Mouse (Mus musculus): ENCODE measurements around the gene Pex12.
A peak's percentile ranks its signal among the peaks of the same experiment; 100 is the strongest.
"Not testable (repeated sequence)": the region's sequence is repeated elsewhere in the genome, so short reads cannot be mapped to it uniquely, and the experiment has no call there.

Pex12 gene

DNA sequence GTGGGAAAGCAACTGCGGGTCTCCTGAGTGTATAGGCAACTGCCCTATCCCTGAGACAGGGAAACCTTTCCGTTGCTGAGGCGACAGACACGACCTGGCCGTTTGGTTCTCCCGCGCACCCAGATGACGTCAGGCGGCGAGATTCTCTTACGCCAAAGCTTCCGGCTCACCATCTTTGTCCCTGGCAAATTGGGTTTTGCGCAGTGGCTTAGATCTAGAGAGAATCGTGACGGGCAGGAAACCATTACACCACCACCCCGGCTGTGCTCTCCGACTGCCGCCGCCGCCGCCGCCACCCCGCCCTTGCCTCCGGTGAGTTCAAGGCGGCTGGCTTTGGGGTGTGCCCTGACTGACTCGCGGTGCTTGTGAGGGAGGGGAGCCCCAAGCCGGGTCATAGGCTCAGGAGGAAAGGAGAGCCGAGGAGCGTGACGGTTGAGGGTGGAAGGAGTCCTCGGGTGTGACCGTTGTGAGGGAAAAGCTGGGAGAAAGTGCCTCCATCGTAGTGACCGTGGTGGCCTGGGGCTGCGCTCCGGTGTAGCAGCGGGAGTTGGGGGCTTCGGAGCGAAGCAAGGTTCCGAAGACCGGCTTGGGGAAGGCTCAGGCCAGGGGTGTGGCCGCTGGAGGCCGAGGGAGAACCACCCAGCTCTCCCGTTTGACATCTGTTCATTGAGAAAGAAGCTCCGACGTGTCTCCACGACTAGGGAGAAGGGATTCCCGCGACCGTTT, at the start of gene Pex12:
Gene Pex12 (minus strand): TSS at position 61 of the 726 bp plus-strand sequence.
- DNase-seq (ENCODE audit: low read depth, low spot score) = peak; percentile 98

DNA sequence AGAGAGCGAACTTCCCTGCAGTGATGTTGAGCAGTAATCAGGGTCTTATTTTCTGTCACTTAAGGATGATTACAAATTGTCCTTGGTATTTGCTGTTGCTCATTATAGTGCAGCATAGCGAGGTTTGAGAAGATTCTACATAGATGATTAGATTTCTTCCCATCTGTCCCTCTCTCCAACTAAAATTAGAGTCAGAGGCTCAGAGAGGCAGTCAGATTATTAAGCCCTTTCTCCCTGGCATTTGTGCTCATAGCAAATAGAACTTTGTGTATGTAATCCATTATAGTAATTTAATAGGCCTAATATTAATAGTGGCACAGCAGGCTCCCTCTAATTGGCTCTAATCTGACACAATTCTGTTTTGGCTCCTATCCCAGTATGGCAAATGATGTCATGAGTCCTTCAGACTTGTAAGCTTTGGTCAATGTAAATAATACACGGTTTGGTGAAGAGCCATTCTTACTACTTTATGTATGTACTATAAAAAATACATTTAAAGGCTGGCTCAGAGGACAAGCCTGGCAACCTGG, 39.4 kb upstream of the Pex12 start:
- DNase-seq (ENCODE audit: low read depth, low spot score) = no peak

DNA sequence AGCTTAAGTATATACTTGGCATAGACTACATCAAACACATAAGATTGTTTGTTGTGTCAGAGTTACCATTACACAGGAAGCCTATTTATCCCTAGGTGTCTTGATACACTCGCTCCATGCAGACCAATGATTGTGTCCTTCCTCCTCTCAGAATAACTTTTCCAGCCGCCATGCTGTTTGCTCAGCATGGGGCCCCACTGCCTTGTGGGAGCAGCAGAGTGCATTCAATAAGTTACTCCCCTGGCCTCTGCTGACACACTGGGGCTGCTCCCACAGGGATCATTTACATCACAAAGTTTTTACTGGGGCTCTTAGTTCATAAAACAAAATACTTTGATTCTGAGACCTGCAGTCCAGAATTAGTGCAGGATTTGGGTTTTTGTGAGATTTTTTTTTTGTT, 37.3 kb upstream of the Pex12 start:
- DNase-seq (ENCODE audit: low read depth, low spot score) = peak; percentile 54

DNA sequence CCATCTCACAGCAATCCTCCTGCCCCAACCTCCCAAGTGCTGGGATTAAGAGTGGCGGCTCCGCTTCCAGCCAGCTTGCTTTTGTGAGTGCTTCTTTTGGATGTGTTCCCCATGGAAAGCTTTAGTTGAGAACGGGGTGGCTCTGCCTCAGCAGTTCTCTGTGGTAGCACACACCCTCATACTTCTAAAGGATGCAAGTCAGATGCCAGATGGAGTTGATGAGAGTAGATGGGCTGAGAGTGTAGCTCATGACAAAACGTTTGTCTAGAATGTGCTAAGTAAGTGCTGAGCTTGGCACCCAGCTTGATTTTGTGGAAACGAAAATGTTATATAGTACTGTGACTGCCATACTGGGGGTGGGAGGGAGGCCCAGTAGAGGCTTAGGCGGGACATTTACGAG, 33.4 kb upstream of the Pex12 start:
- no peak for DNase-seq (ENCODE audit: low read depth, low spot score)

DNA sequence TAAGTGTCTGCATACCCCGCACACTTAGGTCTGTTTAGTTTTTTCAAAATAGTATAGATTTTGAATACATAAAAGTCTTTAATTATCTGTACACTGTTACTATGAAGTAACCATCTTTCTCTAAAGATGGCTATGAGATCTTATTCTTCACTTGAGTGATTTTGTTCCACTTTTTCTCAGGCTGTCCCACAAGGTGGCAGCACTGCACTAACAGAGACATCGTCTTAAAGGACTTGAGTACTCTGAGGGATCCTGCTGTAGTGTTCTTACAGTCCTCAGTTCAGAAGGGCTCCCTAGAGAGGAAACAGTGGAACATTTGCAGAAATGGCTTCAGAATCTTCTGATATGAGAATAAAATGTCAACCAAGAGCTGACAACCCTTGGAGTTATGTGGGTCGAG, 25.0 kb upstream of the Pex12 start:
- peak; percentile 78 for DNase-seq (ENCODE audit: low read depth, low spot score)

DNA sequence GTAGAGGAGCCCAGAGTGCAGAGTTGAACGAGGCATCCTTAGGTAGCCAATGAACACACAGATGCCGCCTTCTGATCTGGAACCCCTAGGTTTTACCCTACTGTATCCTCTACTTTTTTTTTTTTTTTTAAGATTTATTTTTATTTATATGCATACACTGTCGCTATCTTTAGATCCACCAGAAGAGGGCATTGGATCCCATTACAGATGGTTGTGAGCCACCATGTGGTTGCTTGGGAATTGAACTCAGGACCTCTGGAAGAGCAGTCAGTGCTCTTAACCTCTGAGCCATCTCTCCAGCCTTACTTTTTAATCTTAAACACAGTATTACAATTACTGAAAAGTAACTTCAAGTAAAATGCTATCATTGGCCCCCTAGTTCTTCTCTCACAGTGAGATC, 24.3 kb upstream of the Pex12 start:
- not testable (repeated sequence) for DNase-seq (ENCODE audit: low read depth, low spot score)

DNA sequence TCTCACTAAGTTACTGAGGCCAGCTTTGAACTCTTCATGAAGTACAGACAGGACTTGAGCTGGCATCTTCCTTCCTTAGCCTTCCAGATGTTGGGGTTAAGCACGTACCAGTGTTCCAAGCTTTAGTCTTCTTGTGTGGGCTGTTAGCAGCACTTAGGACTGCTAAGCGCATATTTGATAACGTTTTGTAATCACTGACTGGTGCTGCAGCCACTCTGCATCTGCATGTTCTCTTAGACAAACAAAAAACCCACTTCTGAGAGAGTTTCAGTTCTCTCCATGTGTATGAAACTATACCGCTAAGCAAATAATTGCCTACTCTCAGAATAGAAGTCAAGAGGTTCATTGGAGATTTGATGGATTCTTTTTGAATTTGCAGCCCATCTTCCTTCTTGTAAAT, 16.7 kb upstream of the Pex12 start:
- no peak for DNase-seq (ENCODE audit: low read depth, low spot score)

DNA sequence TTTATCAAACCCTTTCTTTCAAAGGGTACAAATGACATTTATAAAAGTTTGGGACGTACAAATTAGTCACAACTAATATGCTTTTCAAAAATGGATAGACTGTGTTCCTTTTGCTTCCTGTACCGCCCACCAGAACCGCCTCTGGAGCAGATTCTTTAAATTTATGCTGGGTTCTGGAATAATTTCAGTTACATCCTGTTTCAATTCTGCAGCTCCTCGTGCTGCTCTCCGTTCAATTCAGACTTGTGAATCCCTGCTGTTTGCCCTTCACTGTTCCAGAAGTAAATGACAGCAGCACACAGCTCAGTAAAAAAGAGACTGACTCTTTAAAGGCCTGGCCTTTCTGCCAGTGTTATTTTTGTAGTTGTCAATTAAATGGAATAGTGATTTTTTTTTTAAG, 10.1 kb upstream of the Pex12 start:
- DNase-seq (ENCODE audit: low read depth, low spot score) = no peak

DNA sequence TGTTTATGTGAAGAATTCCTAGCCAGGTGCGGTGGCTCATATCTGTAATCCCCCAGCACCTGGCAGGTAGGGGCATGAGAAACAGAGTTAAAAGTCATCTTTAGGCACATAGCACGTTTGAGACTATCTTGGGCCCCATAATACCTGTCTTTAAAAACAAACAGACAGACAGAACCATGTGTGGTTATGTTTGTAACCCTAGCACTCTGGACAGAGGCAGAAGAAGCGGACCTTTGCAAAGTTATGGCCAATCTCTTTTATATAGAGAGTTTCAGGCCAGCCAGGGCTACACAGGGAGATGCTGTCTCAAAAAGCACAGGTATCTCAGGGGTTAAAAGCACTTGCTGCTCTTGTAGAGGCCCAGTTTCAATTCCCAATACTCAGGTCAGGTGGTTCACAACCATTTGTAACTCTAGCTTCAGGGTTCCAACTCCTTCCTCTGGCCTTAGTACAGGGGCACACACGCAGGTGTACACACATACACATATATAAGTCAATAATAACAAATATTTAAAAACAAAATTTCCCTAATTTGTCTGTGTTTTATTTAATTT, 4.4 kb upstream of the Pex12 start:
- no peak for DNase-seq (ENCODE audit: low read depth, low spot score)

DNA sequence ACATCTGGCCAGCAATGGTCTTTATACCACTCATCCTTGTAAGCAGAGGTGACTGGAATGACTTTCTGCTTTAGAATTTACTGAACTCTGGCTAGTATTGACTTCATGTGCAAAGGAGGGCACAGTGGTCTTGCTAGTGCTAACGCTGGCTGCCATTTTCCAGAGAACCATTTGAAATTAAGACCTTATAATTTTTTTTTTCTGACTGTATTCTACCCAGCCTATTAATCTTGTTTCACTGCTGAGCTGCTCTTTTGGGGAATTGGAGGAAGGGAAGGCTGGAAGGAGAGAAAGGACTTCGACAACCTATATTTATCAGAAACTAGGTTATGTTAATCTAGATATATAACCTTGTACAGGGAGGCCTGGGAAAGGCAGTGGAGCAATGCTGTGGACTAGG, 2.1 kb upstream of the Pex12 start:
- no peak for DNase-seq (ENCODE audit: low read depth, low spot score)

DNA sequence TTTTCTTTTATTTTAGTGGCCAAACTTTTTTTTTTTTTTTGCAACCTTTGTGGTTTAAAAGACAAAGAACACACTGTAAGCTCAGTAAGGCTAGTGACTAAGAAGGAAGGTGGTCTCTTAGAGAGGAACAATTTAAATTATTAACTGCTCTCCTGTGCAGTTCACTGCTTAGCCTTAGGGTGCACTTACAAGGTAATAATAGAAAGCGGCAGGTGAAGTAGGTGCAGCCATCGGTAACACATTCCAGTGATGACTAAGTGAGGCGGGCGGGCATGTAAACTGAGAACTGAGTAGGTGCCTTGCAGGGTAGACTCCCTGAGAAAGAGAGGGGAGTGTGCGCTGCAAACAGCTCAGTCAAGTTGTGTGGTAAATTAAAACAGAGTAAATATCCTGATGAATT, 1.4 kb upstream of the Pex12 start:
- peak; percentile 42 for DNase-seq (ENCODE audit: low read depth, low spot score)

DNA sequence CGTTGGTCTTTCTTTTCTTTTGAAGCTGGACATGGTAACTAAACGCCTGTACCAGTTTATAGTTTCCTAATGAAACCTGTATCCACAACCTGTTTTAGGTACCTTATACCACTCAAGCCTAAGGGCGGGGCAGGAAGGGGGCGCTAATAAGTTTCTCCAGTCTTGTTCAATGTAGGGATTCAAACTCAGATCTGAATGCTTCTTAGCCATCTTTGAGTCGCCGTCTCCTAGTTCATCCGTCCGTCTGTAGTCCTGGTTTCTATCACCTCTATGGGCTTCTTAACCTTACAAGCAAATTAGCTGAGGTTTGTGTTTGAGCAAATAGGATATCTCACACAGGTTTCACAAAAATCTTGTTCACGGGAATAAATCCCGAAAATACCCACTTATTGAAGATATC, 262 bp downstream of the Pex12 start:
- no peak for DNase-seq (ENCODE audit: low read depth, low spot score)

DNA sequence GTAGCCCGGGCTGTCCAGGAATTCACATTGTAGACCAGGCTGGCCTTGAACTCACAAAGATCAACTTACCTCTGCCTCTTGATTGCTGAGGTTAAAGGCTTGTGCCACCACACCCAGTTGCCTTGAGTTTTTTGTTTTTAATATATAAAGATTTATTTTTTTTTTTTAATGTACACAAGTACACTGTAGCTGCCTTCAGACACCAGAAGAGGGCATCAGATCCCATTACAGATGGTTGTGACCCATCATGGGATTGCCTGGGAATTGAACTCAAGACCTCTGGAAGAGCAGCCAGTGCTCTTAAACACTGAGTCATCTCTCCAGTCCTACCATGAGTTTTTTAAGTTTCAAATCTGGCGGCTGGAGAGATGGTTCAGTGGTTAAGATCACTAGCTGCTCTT, 955 bp downstream of the Pex12 start:
- DNase-seq (ENCODE audit: low read depth, low spot score) = peak; percentile 19

DNA sequence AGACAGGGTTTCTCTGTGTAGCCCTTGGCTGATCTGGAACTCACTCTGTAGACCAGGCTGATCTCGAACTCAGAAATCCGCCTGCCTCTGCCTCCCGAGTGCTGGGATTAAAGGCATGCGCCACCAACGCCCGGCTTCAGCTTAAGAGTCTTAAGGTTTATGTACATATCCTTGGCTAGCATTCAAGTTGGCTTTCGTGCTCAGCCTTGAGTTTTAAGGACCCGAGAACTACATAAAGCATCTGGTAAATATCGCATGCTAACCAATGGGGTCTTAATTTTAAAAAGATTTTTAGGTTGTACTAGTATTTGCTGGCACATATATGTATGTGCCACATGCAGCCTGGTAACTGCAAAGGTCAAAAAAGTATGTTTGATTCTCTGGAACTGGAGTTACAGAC, 2.7 kb downstream of the Pex12 start:
- DNase-seq (ENCODE audit: low read depth, low spot score) = peak; percentile 16

DNA sequence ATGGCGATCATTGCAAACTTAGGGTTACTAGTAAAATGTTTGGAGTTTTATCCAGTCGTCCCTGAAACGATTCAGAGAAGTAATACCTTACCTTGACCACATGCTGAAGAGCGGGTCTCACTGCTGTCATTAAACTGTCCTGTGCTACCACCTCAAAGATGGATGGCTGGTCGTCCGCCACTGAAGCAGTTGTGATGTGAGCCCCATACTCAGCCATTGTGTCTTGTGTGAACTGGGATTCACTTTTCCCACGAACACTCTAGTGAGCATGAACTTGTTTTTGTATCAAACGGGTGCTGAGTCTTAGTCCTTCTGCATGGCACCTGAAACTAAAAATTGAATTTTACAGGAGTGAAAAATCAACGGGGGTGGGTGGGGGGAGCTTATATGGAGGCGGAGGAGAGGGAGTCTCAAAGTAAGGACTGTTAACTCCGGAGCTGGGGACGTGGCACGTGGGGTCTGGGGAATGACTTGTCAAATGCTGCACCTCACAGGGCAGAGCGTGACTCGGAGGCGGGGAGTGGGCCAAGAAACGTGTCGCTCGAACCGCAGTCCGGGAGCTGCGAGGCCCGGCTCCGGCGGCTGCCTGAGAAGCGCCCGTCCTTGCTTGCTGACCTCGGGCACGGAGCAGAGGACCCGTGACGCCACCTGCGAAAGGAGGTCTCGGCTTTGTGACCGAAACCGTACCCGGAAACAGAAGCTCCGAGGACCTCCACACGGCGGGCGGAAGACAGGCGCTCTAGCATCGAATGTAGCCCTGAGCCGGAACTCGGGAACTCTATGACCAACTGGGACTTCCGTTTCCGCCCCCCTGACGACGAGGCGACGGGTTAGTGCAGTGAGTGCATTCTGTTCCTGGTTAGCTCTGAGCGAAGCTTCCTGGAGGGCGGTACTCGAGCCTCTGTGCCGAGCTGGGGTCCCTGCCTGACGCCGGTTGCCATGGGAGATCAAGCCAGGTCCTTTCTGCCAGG, 3.9 kb downstream of the Pex12 start, which contains the start of gene Ap2b1:
Gene Ap2b1 (plus strand): TSS at position 800 of the 971 bp plus-strand sequence.
- DNase-seq (ENCODE audit: low read depth, low spot score) = peak; percentile 95

DNA sequence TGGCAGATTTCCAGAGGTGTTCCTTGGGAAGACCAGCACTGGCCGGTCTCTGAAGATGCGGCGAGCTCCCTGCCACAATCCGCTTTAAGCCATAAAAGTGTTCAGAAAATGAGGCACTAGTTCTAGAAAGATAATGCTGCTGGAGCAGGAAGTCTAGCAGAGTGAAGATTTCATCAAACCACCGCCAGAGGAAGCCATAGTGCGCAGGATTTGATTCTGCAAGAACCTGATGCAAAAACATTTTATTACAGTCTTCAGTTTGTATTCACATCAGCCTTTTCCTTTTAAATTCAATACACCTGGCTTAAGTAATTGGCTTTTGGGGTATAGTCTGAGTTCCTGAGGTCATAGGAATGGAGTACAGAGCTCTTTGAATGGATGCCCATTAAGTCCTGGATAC, 4.6 kb downstream of the Pex12 start:
- no peak for DNase-seq (ENCODE audit: low read depth, low spot score)

DNA sequence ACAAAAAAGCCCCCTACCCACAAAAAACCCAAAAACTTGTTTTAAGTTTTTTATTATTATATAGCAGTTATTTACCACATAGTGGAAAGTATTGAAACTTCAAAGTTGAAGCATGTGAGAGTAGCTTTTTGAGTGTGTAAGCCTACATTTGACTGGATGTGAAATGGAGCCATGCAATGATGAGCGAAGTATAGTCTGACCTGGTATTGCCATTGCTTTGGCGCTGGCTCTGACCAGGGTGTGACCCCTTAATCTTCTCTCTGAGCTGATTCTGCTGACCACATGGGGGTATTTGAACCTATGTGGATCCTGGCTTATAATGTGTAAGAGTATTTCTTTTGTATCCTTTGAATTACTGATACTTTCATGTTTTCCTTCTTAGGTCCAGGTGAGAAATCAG, 8.3 kb downstream of the Pex12 start:
- no peak for DNase-seq (ENCODE audit: low read depth, low spot score)

DNA sequence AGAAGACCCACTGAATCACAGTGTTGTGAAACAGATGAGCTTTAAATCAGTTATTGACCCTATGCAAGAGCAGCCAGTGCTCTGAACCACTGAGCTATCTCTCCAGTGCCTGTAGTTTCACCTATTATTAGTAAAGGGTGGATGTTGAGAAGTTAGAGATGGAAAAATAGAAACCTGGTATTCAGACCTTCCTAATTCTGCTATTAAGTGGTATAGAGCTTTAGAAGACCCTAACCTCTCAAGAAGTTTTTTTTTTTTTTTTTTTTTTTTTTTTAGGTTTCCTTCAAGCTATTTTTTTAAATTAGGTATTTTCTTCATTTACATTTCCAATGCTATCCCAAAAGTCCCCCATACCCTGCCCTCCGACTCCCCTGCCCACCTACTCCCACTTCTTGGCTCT, 9.2 kb downstream of the Pex12 start:
- DNase-seq (ENCODE audit: low read depth, low spot score) = no peak

DNA sequence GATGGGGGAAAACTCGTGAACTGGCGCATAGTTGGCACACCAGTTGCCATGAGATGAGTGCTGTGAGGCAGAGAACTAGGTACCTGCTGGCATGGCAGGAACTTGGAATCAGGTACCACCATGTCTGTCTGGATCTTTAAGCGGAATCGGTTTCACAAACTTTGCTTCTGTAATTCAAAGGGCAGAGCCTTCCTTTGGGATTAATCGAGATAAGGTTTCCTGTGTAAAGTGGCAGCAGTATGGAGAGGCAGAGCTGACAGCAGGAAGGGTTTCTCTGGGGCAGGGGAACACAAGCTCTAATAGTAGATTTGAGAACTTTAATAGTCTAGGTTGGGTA, 10.2 kb downstream of the Pex12 start:
- DNase-seq (ENCODE audit: low read depth, low spot score) = peak; percentile 14

DNA sequence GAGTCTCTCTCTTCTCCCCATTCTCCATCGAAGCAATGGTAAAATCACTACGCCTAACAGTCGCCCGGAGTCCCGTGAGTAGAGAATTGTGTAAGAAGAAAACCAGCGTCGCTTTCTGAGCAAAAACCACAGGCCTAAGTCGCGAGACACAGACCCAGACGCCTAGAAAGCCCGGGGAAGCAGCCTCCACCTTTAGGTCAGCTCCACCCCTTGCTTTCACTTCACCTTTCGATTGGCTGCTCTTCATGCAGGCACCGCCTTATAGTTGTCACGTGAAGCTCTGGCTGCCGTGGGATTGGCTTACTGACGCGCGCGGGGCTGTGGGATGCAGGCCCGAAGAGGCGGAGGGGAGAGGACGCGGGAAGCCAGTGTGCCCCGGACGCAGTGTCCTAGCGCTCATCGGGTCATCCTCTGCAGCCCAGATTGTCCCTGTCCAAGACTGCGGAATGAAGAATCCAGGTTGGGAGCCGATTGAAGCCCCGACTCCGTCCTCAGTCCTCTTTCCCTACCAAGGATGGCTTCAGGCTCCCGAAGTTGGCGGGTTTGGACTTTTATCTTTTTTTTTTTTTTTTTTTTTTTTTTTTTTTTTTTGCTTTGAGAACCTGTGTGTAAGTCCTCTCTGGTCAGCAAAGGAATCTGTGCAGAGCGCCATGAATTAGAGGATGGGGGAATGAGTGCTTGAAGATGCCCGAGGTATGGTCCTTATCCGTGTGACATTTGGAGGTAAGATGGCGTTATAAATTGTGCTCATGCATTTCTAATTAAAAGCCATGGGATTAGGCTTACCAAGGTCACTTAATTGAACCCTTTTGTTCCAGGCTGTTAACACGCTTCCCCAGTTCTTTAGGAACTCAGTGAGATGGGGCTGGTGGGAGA, 10.8 kb downstream of the Pex12 start:
- DNase-seq (ENCODE audit: low read depth, low spot score) = peak; percentile 97

DNA sequence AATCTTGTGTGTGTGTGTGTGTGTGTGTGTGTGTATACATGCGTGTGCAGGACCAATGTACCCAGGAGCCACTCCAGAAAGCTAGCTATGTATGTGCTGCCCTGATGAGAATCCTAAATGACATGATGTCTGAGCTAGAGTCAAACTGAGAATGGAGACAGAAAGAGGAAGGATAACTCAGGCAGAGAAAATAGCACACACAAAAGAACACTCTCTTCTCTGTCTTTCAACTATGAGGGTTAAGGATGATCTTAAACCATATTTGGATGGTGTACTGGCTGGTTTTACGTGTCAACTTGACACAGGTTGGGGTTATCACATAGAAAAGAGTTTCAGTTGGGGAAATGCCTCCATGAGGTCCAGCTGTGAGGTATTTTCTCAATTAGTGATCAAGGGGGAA, 12.8 kb downstream of the Pex12 start:
- DNase-seq (ENCODE audit: low read depth, low spot score) = no peak

All from ZHBTc4 (cell line).